22 mouse cellular contexts compared by ENCODE assay signal in the genomic region with DNA sequence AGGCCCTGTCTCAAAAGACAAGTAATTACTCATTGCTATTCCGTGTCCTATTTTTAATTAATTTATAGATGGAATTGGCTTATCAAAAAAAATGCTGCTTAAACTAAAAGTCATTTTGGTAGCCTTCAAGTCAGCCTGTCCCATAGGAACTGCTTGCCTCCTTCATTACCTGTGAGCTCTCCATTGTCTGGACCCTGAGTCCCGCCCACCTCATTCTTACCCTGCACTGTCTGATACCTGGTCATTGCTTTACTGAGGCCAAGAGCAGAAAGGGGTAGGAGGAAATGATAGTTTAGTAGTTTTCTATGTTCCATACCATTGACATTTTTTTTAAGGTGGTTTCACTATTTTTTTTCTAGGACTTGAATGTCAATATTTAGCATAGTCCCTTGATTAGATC.
"Had no signal": no experiment of that assay in that cellular context is flagged by ENCODE, and none has a peak within 500 bp of the region (broad histone marks: within the 10 kb centered on the region; RNA-seq: fewer than 3 reads in every experiment).

No protein-coding gene starts in this region.

- H3K4me3 ChIP-seq: limb, embryonic 12.5 days; limb, embryonic 15.5 days; liver, embryonic 15.5 days; lung, embryonic 15.5 days; megakaryocyte, embryonic 14.5 days; midbrain, embryonic 10.5 days; midbrain, embryonic 13.5 days; myocyte had no signal

- H3K9me3 ChIP-seq: limb, embryonic 12.5 days; limb, embryonic 15.5 days; liver, embryonic 15.5 days; lung, embryonic 15.5 days; megakaryocyte, embryonic 14.5 days; midbrain, embryonic 10.5 days; midbrain, embryonic 13.5 days had no signal

- H3K27ac ChIP-seq: kidney, postnatal 0 days; limb, embryonic 12.5 days; limb, embryonic 15.5 days; liver, embryonic 15.5 days; lung, embryonic 15.5 days; midbrain, embryonic 10.5 days; midbrain, embryonic 13.5 days had no signal

- H3K27me3 ChIP-seq: limb, embryonic 12.5 days; limb, embryonic 15.5 days; liver, embryonic 15.5 days; lung, embryonic 15.5 days; megakaryocyte, embryonic 14.5 days; midbrain, embryonic 13.5 days had no signal

- H3K4me1 ChIP-seq: limb, embryonic 12.5 days; limb, embryonic 15.5 days; liver, embryonic 15.5 days; lung, embryonic 15.5 days; megakaryocyte, embryonic 14.5 days; midbrain, embryonic 13.5 days had no signal

- DNase-seq: kidney, adult 18-20 months; kidney, adult 9 months; kidney, postnatal 25 days; left cerebral cortex, postnatal 4 days; lung, adult 18-20 months; lung, postnatal 10 days; lung, postnatal 36 days; right cerebral cortex, adult 18-20 months; right cerebral cortex, postnatal 14 days; right cerebral cortex, postnatal 4 days; thymus, postnatal 25 days had no signal

- H3K4me2 ChIP-seq: limb, embryonic 12.5 days; limb, embryonic 15.5 days; liver, embryonic 11.5 days; liver, embryonic 15.5 days; lung, embryonic 15.5 days; midbrain, embryonic 13.5 days had no signal

- ATAC-seq: midbrain, embryonic 13.5 days; midbrain, embryonic 16.5 days had no signal

- H3K9ac ChIP-seq: limb, embryonic 12.5 days; limb, embryonic 15.5 days; liver, embryonic 15.5 days; lung, embryonic 15.5 days; midbrain, embryonic 13.5 days had no signal
